Mouse (Mus musculus): ENCODE measurements around the gene Ctnna3. TPM values are rescaled to one million over a fixed set of nuclear protein-coding genes. Genes with fewer than 3 reads are reported as not detected.

The Ctnna3 gene
- polyA plus RNA-seq, 1 experiment, result 1.2 TPM

GRCm38 (mm10) chr10:63582608-63583007 lies 152.7 kb downstream of the Ctnna3 start:
- Histone ChIP-seq H3K27ac (ENCODE audit: control insufficient read depth, insufficient read depth, low read depth, low read length, poor library complexity) (no peak overlapping the region), H3K4me1 (ENCODE audit: control insufficient read depth, insufficient read depth, low read length) (no peaks in the 10 kb centered on the region), H3K4me3 (replicated peaks; ENCODE audit: control insufficient read depth, low read depth, low read length) (no peak overlapping the region)
- TF ChIP-seq POLR2A (IDR thresholded peaks at IDR 0.05; ENCODE audit: borderline replicate concordance, control insufficient read depth, low read depth, low read length), result no peak
- TF ChIP-seq CTCF (IDR thresholded peaks at IDR 0.05; ENCODE audit: control insufficient read depth, insufficient read depth, low read length), result peak; percentile 68
- 5% methylated on average over 14 of the region's 14 CpGs for WGBS

DNA sequence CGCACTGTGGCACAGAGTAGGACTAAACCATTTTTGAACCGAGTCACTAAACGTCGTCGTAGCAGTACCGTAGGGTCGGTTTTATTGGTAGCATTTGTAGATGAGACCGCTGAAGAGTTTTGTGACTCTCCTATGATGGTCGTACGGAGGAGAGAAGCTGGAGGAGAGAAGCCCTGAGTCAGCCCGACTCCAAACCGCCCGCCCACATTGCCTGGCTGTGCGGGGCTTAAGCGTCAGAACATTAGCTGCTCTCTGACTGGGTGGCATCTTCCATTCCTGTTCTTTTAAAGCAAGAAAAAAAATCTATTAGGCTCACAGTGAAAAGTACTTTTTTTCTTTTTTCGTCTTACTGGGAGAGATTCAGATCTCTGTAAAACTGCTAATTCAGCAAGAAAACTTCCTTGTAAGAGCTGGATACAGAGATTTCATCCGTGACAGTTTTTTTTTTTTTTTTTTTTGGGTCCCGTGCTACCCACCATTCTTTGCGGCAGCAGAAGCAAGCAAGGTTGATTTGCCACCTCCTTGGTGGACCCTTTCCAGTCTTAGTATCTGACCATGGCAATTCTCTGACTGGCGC lies 154.0 kb downstream of the Ctnna3 start:
- Histone ChIP-seq H3K27ac (ENCODE audit: control insufficient read depth, insufficient read depth, low read depth, low read length, poor library complexity) (no peak overlapping the region), H3K4me3 (replicated peaks; ENCODE audit: control insufficient read depth, low read depth, low read length) (no peak overlapping the region), H3K4me1 (ENCODE audit: control insufficient read depth, insufficient read depth, low read length) (no peaks in the 10 kb centered on the region)
- no peak for TF ChIP-seq CTCF (IDR thresholded peaks at IDR 0.05; ENCODE audit: control insufficient read depth, insufficient read depth, low read length)
- TF ChIP-seq POLR2A (IDR thresholded peaks at IDR 0.05; ENCODE audit: borderline replicate concordance, control insufficient read depth, low read depth, low read length), result no peak
- WGBS, result 63% methylated on average over 20 of the region's 20 CpGs

DNA sequence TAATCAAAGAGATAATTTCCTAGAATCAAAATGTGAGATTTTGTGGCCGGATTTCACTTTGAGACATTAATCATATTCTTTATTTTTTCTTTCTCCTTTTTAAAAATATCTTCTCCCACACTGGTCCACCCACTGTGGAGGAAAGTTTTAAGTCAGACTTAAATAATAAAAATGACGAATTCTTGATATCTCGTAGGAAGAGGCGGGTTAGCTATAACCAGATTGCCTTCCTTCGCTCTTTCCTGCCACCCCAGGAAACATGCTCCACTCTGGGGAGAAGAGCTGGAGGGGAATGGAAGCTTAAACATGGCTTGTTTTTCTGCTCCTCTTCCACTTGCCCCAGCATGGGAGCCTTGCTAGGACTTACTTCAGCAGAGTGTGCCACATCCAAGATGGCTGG lies 169.5 kb downstream of the Ctnna3 start:
- no peak for TF ChIP-seq CTCF (IDR thresholded peaks at IDR 0.05; ENCODE audit: control insufficient read depth, insufficient read depth, low read length)
- no peak for TF ChIP-seq POLR2A (IDR thresholded peaks at IDR 0.05; ENCODE audit: borderline replicate concordance, control insufficient read depth, low read depth, low read length)
- Histone ChIP-seq H3K27ac (ENCODE audit: control insufficient read depth, insufficient read depth, low read depth, low read length, poor library complexity) (no peak overlapping the region), H3K4me3 (replicated peaks; ENCODE audit: control insufficient read depth, low read depth, low read length) (no peak overlapping the region), H3K4me1 (ENCODE audit: control insufficient read depth, insufficient read depth, low read length) (no peaks in the 10 kb centered on the region)
- 76% methylated on average over 5 of the region's 5 CpGs for WGBS

GRCm38 (mm10) chr10:63601206-63601605 lies 171.3 kb downstream of the Ctnna3 start:
- no peak overlapping the region for H3K27ac ChIP-seq (ENCODE audit: control insufficient read depth, insufficient read depth, low read depth, low read length, poor library complexity)
- no peak for TF ChIP-seq POLR2A (IDR thresholded peaks at IDR 0.05; ENCODE audit: borderline replicate concordance, control insufficient read depth, low read depth, low read length)
- no peak for TF ChIP-seq CTCF (IDR thresholded peaks at IDR 0.05; ENCODE audit: control insufficient read depth, insufficient read depth, low read length)
- H3K4me3 ChIP-seq (replicated peaks; ENCODE audit: control insufficient read depth, low read depth, low read length), result no peak overlapping the region
- H3K4me1 ChIP-seq (ENCODE audit: control insufficient read depth, insufficient read depth, low read length), result no peaks in the 10 kb centered on the region
- WGBS, result 71% methylated on average over 2 of the region's 2 CpGs

DNA sequence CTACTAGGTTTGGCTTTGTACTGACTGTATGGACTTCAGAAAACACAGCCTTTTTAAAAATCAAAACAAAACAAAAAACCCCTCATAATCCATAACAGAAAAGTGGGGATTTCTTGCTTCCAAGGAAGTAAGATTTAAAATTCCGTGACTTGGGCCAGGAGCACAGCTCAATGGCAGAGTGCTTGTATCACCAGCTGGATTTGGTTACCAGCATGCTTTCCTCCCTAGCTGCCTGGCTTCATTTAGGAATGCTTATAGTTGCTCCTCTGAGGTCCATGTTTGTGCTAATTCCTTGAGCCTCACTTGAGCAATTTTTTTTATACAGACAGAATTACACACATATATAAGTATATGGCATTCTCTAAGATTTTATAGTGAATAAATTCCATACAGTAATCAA lies 198.6 kb downstream of the Ctnna3 start:
- WGBS, result 78% methylated on average over 1 of the region's 1 CpGs
- H3K4me1 ChIP-seq (ENCODE audit: control insufficient read depth, insufficient read depth, low read length), result no peaks in the 10 kb centered on the region
- H3K27ac ChIP-seq (ENCODE audit: control insufficient read depth, insufficient read depth, low read depth, low read length, poor library complexity), result no peak overlapping the region
- no peak for TF ChIP-seq POLR2A (IDR thresholded peaks at IDR 0.05; ENCODE audit: borderline replicate concordance, control insufficient read depth, low read depth, low read length)
- TF ChIP-seq CTCF (IDR thresholded peaks at IDR 0.05; ENCODE audit: control insufficient read depth, insufficient read depth, low read length), result no peak
- H3K4me3 ChIP-seq (replicated peaks; ENCODE audit: control insufficient read depth, low read depth, low read length), result no peak overlapping the region

DNA sequence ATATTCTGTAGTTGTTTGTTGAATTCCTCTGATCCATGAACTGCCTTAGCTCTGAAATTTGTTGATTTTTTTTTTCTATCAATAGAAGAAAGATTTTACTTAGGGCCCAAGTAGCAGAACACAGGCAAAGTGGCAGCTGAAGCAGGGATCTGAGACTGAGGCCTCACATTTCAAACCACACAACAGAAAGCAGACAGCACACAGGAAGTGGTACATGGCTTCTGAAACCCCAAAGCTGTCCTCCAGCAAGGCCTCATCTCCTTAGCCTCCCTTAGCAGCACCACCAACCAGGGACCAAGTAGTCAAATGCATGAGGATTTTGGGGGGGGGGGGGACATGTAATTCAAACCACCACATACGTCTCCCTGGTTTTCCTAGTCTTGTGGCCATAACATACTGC lies 204.0 kb downstream of the Ctnna3 start:
- WGBS, result 23% methylated on average over 1 of the region's 1 CpGs
- TF ChIP-seq POLR2A (IDR thresholded peaks at IDR 0.05; ENCODE audit: borderline replicate concordance, control insufficient read depth, low read depth, low read length), result no peak
- TF ChIP-seq CTCF (IDR thresholded peaks at IDR 0.05; ENCODE audit: control insufficient read depth, insufficient read depth, low read length), result no peak
- Histone ChIP-seq H3K4me1 (ENCODE audit: control insufficient read depth, insufficient read depth, low read length) (no peaks in the 10 kb centered on the region), H3K27ac (ENCODE audit: control insufficient read depth, insufficient read depth, low read depth, low read length, poor library complexity) (no peak overlapping the region), H3K4me3 (replicated peaks; ENCODE audit: control insufficient read depth, low read depth, low read length) (no peak overlapping the region)

- H3K4me3 ChIP-seq (replicated peaks; ENCODE audit: control insufficient read depth, low read depth, low read length), result no peak overlapping the region
- 19% methylated on average over 5 of the region's 5 CpGs for WGBS
- peak overlapping the region; percentile 21; the same call in 1 of the 2 replicates for H3K27ac ChIP-seq (ENCODE audit: control insufficient read depth, insufficient read depth, low read depth, low read length, poor library complexity)
- no peaks in the 10 kb centered on the region for H3K4me1 ChIP-seq (ENCODE audit: control insufficient read depth, insufficient read depth, low read length)
- TF ChIP-seq POLR2A (IDR thresholded peaks at IDR 0.05; ENCODE audit: borderline replicate concordance, control insufficient read depth, low read depth, low read length) (no peak), CTCF (IDR thresholded peaks at IDR 0.05; ENCODE audit: control insufficient read depth, insufficient read depth, low read length) (no peak)
Observed at GRCm38 (mm10) chr10:63637987-63638386, 208.1 kb downstream of the Ctnna3 start.

- no peak for TF ChIP-seq CTCF (IDR thresholded peaks at IDR 0.05; ENCODE audit: control insufficient read depth, insufficient read depth, low read length)
- TF ChIP-seq POLR2A (IDR thresholded peaks at IDR 0.05; ENCODE audit: borderline replicate concordance, control insufficient read depth, low read depth, low read length), result no peak
- WGBS, result 67% methylated on average over 3 of the region's 3 CpGs
- no peak overlapping the region for H3K4me3 ChIP-seq (replicated peaks; ENCODE audit: control insufficient read depth, low read depth, low read length)
- H3K4me1 ChIP-seq (ENCODE audit: control insufficient read depth, insufficient read depth, low read length), result no peaks in the 10 kb centered on the region; the same call in 1 of the 2 replicates
- H3K27ac ChIP-seq (ENCODE audit: control insufficient read depth, insufficient read depth, low read depth, low read length, poor library complexity), result no peak overlapping the region
Observed at GRCm38 (mm10) chr10:63647300-63647699, 217.4 kb downstream of the Ctnna3 start.

- WGBS, result 55% methylated on average over 3 of the region's 3 CpGs
- no peak overlapping the region for H3K4me3 ChIP-seq (replicated peaks; ENCODE audit: control insufficient read depth, low read depth, low read length)
Observed at GRCm38 (mm10) chr10:63650307-63650706, 220.4 kb downstream of the Ctnna3 start.

More at GRCm38 (mm10) chr10:63650307-63650706, 220.4 kb downstream of the Ctnna3 start:
- TF ChIP-seq CTCF (IDR thresholded peaks at IDR 0.05; ENCODE audit: control insufficient read depth, insufficient read depth, low read length) (no peak), POLR2A (IDR thresholded peaks at IDR 0.05; ENCODE audit: borderline replicate concordance, control insufficient read depth, low read depth, low read length) (no peak)
- H3K27ac ChIP-seq (ENCODE audit: control insufficient read depth, insufficient read depth, low read depth, low read length, poor library complexity), result no peak overlapping the region; the same call in 1 of the 2 replicates
- H3K4me1 ChIP-seq (ENCODE audit: control insufficient read depth, insufficient read depth, low read length), result no peaks in the 10 kb centered on the region; the same call in 1 of the 2 replicates

All from bone marrow, adult 2 months (tissue).